In genomic region chr19:40646379-40646778, GRCm38 (mm10) we compare ENCODE assay signal across 22 mouse cellular contexts. TPM values are rescaled to one million over a fixed set of nuclear protein-coding genes. Genes with fewer than 3 reads are reported as not detected.
DNase-seq lines count a peak whose midpoint lies in the region; ATAC-seq lines count a peak whose summit lies in the region.
"Had no signal": no experiment of that assay in that cellular context is flagged by ENCODE, and none has a peak within 500 bp of the region (broad histone marks: within the 10 kb centered on the region; RNA-seq: fewer than 3 reads in every experiment).

No protein-coding gene starts in this region.

- no peak for ATAC-seq in heart, embryonic 13.5 days (ENCODE audit: extremely low read depth, insufficient number of reproducible peaks, low FRiP score, low TSS enrichment)
- ATAC-seq in limb, embryonic 11.5 days (ENCODE audit: insufficient number of reproducible peaks, low FRiP score, low TSS enrichment, low read depth) = no peak
- ATAC-seq: activated CD4-positive, CD25-positive, alpha-beta regulatory T cell, adult 4 months; forebrain, embryonic 13.5 days; forebrain, embryonic 16.5 days had no signal

- intact Hi-C loops in heart, postnatal 36 days (cut with DNase I) = loop anchor here (2.0 to 5.0 kb wide), 2 partner anchors 14 to 51 kb away; no protein-coding TSS in a partner anchor

- DNase-seq in embryo, embryonic 11 days = peak; percentile 8
- DNase-seq in embryo, embryonic 10 days (ENCODE audit: low spot score) = no peak
- peak; percentile 86 for DNase-seq in heart, adult 11 months
- no peak for DNase-seq in heart, postnatal 4 days
- DNase-seq in heart, postnatal 36 days = no peak
- peak; percentile 23 for DNase-seq in limb, embryonic 11.5 days (ENCODE audit: low spot score)
- no peak for DNase-seq in limb, embryonic 10.5 days (ENCODE audit: low spot score)
- DNase-seq: adrenal gland, adult 8-10 months; adrenal gland, postnatal 25 days; cerebellum, adult 11-12 months; cerebellum, adult 8-10 months; cerebellum, postnatal 10 days; cerebellum, postnatal 36 days; gastrocnemius, postnatal 14 days; kidney, adult 9 months had no signal

- WGBS in heart, embryonic 13.5 days = 49% methylated on average over 6 of the region's 6 CpGs
- WGBS in limb, embryonic 11.5 days = 20% methylated on average over 6 of the region's 6 CpGs
- 29% methylated on average over 6 of the region's 6 CpGs for WGBS in limb, embryonic 10.5 days

- H3K36me3 ChIP-seq in heart, embryonic 13.5 days = no peaks in the 10 kb centered on the region
- no peaks in the 10 kb centered on the region for H3K36me3 ChIP-seq in limb, embryonic 11.5 days (ENCODE audit: control insufficient read depth, insufficient read depth, low read length)
- H3K36me3 ChIP-seq in limb, embryonic 10.5 days = no peaks in the 10 kb centered on the region
- H3K36me3 ChIP-seq: forebrain, embryonic 10.5 days; hindbrain, embryonic 12.5 days; hindbrain, embryonic 15.5 days had no signal

- no peaks in the 10 kb centered on the region for H3K27me3 ChIP-seq in heart, embryonic 13.5 days (replicated peaks)
- H3K27me3 ChIP-seq in limb, embryonic 11.5 days (ENCODE audit: control insufficient read depth, insufficient read depth, low read length) = no peaks in the 10 kb centered on the region
- no peaks in the 10 kb centered on the region for H3K27me3 ChIP-seq in limb, embryonic 10.5 days (ENCODE audit: low read depth, poor library complexity, severe bottlenecking)
- H3K27me3 ChIP-seq: forebrain, embryonic 13.5 days; hindbrain, embryonic 12.5 days; hindbrain, embryonic 15.5 days had no signal

- H3K4me3 ChIP-seq in heart, embryonic 13.5 days = no peak overlapping the region
- H3K4me3 ChIP-seq in limb, embryonic 11.5 days (ENCODE audit: low read depth, low read length) = no peak overlapping the region
- no peak overlapping the region for H3K4me3 ChIP-seq in limb, embryonic 10.5 days
- H3K4me3 ChIP-seq: forebrain, embryonic 10.5 days; forebrain, embryonic 13.5 days; hindbrain, embryonic 12.5 days; hindbrain, embryonic 15.5 days had no signal

- H3K27ac ChIP-seq in heart, embryonic 13.5 days (replicated peaks) = 0 out of 2 replicates have a peak overlapping the region, but pooled peaks have one; percentile 73
- H3K27ac ChIP-seq in limb, embryonic 11.5 days (replicated peaks; ENCODE audit: low read depth, low read length) = no peak overlapping the region
- H3K27ac ChIP-seq in limb, embryonic 10.5 days = no peak overlapping the region
- H3K27ac ChIP-seq: forebrain, embryonic 10.5 days; forebrain, embryonic 13.5 days; hindbrain, embryonic 12.5 days had no signal

- no peaks in the 10 kb centered on the region for H3K9me3 ChIP-seq in heart, embryonic 13.5 days
- no peaks in the 10 kb centered on the region for H3K9me3 ChIP-seq in limb, embryonic 11.5 days (ENCODE audit: control insufficient read depth, low read length)
- no peaks in the 10 kb centered on the region for H3K9me3 ChIP-seq in limb, embryonic 10.5 days (replicated peaks)
- H3K9me3 ChIP-seq: forebrain, embryonic 10.5 days; forebrain, embryonic 13.5 days; hindbrain, embryonic 12.5 days; hindbrain, embryonic 15.5 days had no signal

- H3K4me2 ChIP-seq in heart, embryonic 13.5 days = no peak overlapping the region
- no peak overlapping the region for H3K4me2 ChIP-seq in limb, embryonic 11.5 days (ENCODE audit: low read depth, severe bottlenecking)
- H3K4me2 ChIP-seq: forebrain, embryonic 13.5 days; hindbrain, embryonic 12.5 days; hindbrain, embryonic 15.5 days had no signal

- peaks cover 42% of the 10 kb centered on the region for H3K4me1 ChIP-seq in heart, embryonic 13.5 days
- H3K4me1 ChIP-seq in limb, embryonic 11.5 days (ENCODE audit: control insufficient read depth, insufficient read depth, low read length) = no peaks in the 10 kb centered on the region
- H3K4me1 ChIP-seq in limb, embryonic 10.5 days = peaks cover 12% of the 10 kb centered on the region
- H3K4me1 ChIP-seq: forebrain, embryonic 13.5 days; hindbrain, embryonic 15.5 days had no signal

- H3K9ac ChIP-seq in heart, embryonic 13.5 days = no peak overlapping the region
- H3K9ac ChIP-seq in limb, embryonic 11.5 days (ENCODE audit: low read length) = no peak overlapping the region
- H3K9ac ChIP-seq: forebrain, embryonic 13.5 days; hindbrain, embryonic 12.5 days; hindbrain, embryonic 15.5 days had no signal

RNA-seq across cellular contexts. Expression of gene Entpd1, which starts 34.2 kb away (rescaled TPM):
- 10 to 100 TPM; 32.3 to 33.3 TPM for total RNA-seq in heart, postnatal 4 days (2021)
- 8.0 and 9.2 TPM in 2 replicates for polyA plus RNA-seq in heart, embryonic 13.5 days (2015; fragmentation: Nextera tagmentation; extraction: Ambion mirVana)
- 10 to 100 TPM; 25.0 to 33.2 TPM for total RNA-seq in heart, postnatal 36 days (2021)
- polyA plus RNA-seq in limb, embryonic 11.5 days (2014; fragmentation: Nextera tagmentation; extraction: Ambion mirVana) = 3.7 and 3.9 TPM in 2 replicates
- 2.0 and 3.9 TPM in 2 replicates for polyA plus RNA-seq in limb, embryonic 10.5 days (2016; fragmentation: Nextera tagmentation; extraction: Ambion mirVana)

RNA-seq across cellular contexts. Expression of gene Tctn3, which starts 34.3 kb away (rescaled TPM):
- 1 to 10 TPM; 7.3 to 7.8 TPM for total RNA-seq in heart, postnatal 4 days (2021)
- 8.1 and 9.6 TPM in 2 replicates for polyA plus RNA-seq in heart, embryonic 13.5 days (2015; fragmentation: Nextera tagmentation; extraction: Ambion mirVana)
- 1 to 10 TPM; 7.4 to 8.0 TPM for total RNA-seq in heart, postnatal 36 days (2021)
- 10.6 and 11.0 TPM in 2 replicates for polyA plus RNA-seq in limb, embryonic 11.5 days (2014; fragmentation: Nextera tagmentation; extraction: Ambion mirVana)
- 9.2 and 9.4 TPM in 2 replicates for polyA plus RNA-seq in limb, embryonic 10.5 days (2016; fragmentation: Nextera tagmentation; extraction: Ambion mirVana)

RNA-seq across cellular contexts. Expression of gene Aldh18a1, which starts 58.1 kb away (rescaled TPM):
- total RNA-seq in heart, postnatal 4 days (2021) = 10 to 100 TPM; 23.5 to 30.4 TPM
- 40.7 and 42.0 TPM in 2 replicates for polyA plus RNA-seq in heart, embryonic 13.5 days (2015; fragmentation: Nextera tagmentation; extraction: Ambion mirVana)
- 1 to 10 TPM; 6.7 to 7.6 TPM for total RNA-seq in heart, postnatal 36 days (2021)
- 71.1 and 72.8 TPM in 2 replicates for polyA plus RNA-seq in limb, embryonic 11.5 days (2014; fragmentation: Nextera tagmentation; extraction: Ambion mirVana)
- polyA plus RNA-seq in limb, embryonic 10.5 days (2016; fragmentation: Nextera tagmentation; extraction: Ambion mirVana) = 93.5 and 96.1 TPM in 2 replicates

Comparison
In these comparisons a context has a peak if more than half of its experiments do, and no peak if none do; other contexts are left out.
1. DNase-seq: peak in embryo, embryonic 11 days (single experiment), heart, adult 11 months (single experiment) and limb, embryonic 11.5 days (single experiment); none in embryo, embryonic 10 days (single experiment), heart, postnatal 4 days (single experiment), heart, postnatal 36 days (0 of 2) and limb, embryonic 10.5 days (single experiment).